Mouse (Mus musculus) lung, postnatal 0 days (tissue): ENCODE data around the gene Wfdc1.

Experiments used
- CTCF ChIP-seq: IDR thresholded peaks from 2 replicates; pipeline ENCODE4 v1.5.1; 2016; ENCODE audit warnings: antibody characterized with exemption, mild to moderate bottlenecking
- EP300 ChIP-seq: IDR thresholded peaks from 2 replicates; pipeline ENCODE4 v1.6.1; 2016; ENCODE audit warnings: antibody characterized with exemption, mild to moderate bottlenecking, control low read depth

GRCm38 (mm10) chr8:119723676-119724075 is 57.5 kb downstream of the Wfdc1 start:
- TF ChIP-seq CTCF (no peak), EP300 (no peak)
